Mouse (Mus musculus) midbrain, embryonic 10.5 days (tissue): ENCODE data around the gene Polr3e. TPM values are rescaled to one million over a fixed set of nuclear protein-coding genes. Genes with fewer than 3 reads are reported as not detected.
"Not testable (repeated sequence)": the region's sequence is repeated elsewhere in the genome, so short reads cannot be mapped to it uniquely, and the experiment has no call there.

Source experiments
- DNase-seq: peaks from one replicate; pipeline ENCODE4 v3.0.0-alpha.2; 2017; ENCODE audit warnings: low spot score
- H3K27ac ChIP-seq: fragments of 300-500 bp; sonication (generic); replicated peaks from 2 replicates; pipeline ENCODE4 v1.5.1; 2016; ENCODE audit warnings: mild to moderate bottlenecking
- H3K27me3 ChIP-seq: fragments of 300-500 bp; sonication (generic); 2 replicates; pipeline ENCODE4 v1.6.1; 2016; ENCODE audit warnings: low read depth, mild to moderate bottlenecking; ENCODE audit not compliant: poor library complexity, severe bottlenecking
- H3K36me3 ChIP-seq: fragments of 300-500 bp; sonication (generic); 2 replicates; pipeline ENCODE4 v1.6.1; 2016; ENCODE audit warnings: mild to moderate bottlenecking, moderate library complexity
- H3K4me1 ChIP-seq: fragments of 300-500 bp; sonication (generic); 2 replicates; pipeline ENCODE4 v1.6.1; 2016
- H3K4me3 ChIP-seq: fragments of 300-500 bp; sonication (generic); 2 replicates; pipeline ENCODE4 v1.5.1; 2016; ENCODE audit warnings: mild to moderate bottlenecking, moderate library complexity
- H3K9me3 ChIP-seq: fragments of 300-500 bp; sonication (generic); replicated peaks from 2 replicates; pipeline ENCODE4 v1.6.1; 2016; ENCODE audit warnings: mild to moderate bottlenecking
- WGBS: fragments of 180-500 bp; shearing (Covaris S2); methylation state at CpG from one replicate; pipeline ENCODE4 v1.1.7; 2016; 5-methylcytosine and 5-hydroxymethylcytosine counted together
- polyA plus RNA-seq: library from polyadenylated mRNA; unstranded; fragments of >200 nt; fragmentation: Nextera tagmentation; extraction: Ambion mirVana; gene quantifications from 2 replicates; pipeline ENCODE4 v1.2.1, GENCODE M21; 2016

Gene Polr3e
- polyA plus RNA-seq, 1 experiment from 2014 or later = 41.0 TPM

GRCm38 (mm10) chr7:120961893-120962292 is 44.3 kb downstream of the Polr3e start:
- H3K4me3 ChIP-seq = no peak overlapping the region
- no peak overlapping the region for H3K27ac ChIP-seq
- H3K4me1 ChIP-seq = peaks cover 8% of the 10 kb centered on the region
- no peak for DNase-seq
- WGBS = 70% methylated on average over 3 of the region's 3 CpGs
- no peaks in the 10 kb centered on the region for H3K27me3 ChIP-seq
- no peaks in the 10 kb centered on the region for H3K9me3 ChIP-seq
- peaks cover 43% of the 10 kb centered on the region for H3K36me3 ChIP-seq

DNA sequence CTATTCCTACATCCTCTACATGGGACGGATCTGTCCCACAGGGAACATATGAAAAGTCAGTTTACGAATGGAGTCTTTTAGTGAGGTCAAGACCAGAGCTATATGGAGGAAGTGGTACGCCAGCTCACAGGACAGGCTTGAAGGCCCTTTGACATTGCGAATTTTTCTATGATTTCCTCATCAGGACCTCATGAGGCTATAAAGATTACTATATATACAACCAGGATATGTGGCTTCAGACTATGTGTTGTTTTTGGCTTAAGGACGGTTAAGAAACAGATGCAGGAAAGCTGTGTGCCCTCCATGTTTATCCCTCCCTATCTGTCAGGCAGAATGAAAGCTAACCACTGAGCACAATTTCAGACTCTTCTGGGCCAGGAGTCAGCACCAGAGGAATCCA is 45.6 kb downstream of the Polr3e start:
- H3K27ac ChIP-seq = no peak overlapping the region
- no peaks in the 10 kb centered on the region for H3K9me3 ChIP-seq
- H3K27me3 ChIP-seq = no peaks in the 10 kb centered on the region
- H3K4me1 ChIP-seq = peaks cover 8% of the 10 kb centered on the region
- H3K4me3 ChIP-seq = no peak overlapping the region
- H3K36me3 ChIP-seq = peaks cover 42% of the 10 kb centered on the region
- WGBS = 91% methylated on average over 5 of the region's 5 CpGs
- DNase-seq = no peak

- Histone ChIP-seq H3K27me3 (no peaks in the 10 kb centered on the region), H3K36me3 (peaks cover 31% of the 10 kb centered on the region), H3K4me1 (no peaks in the 10 kb centered on the region), H3K4me3 (no peak overlapping the region), H3K27ac (no peak overlapping the region), H3K9me3 (no peaks in the 10 kb centered on the region)
- WGBS = 90% methylated on average over 7 of the region's 7 CpGs
- no peak for DNase-seq
These were observed 51.7 kb downstream of the Polr3e start for GRCm38 (mm10) chr7:120969221-120969620.

DNA sequence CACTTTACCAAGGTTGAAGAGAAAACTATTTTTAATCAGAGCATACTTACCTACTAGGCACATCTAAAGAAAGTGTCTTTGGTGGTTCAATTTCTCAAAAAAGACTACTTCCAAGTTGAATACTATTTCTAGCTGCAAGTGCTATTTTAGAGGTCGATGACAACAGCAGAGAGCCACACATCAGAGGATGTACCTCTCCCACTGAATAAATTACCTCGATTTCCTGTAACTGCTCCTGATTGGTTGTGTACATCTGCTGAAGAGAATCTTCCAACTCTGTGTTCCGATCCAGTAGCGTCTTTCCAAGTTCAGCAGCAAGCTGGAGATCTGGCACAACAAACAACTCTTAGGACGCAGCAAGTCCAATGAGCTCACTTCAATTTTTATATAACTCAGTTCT is 52.6 kb downstream of the Polr3e start:
- H3K4me1 ChIP-seq = no peaks in the 10 kb centered on the region
- 95% methylated on average over 5 of the region's 5 CpGs for WGBS
- no peaks in the 10 kb centered on the region for H3K9me3 ChIP-seq
- no peak overlapping the region for H3K4me3 ChIP-seq
- no peak for DNase-seq
- peaks cover 31% of the 10 kb centered on the region for H3K36me3 ChIP-seq
- no peaks in the 10 kb centered on the region for H3K27me3 ChIP-seq
- H3K27ac ChIP-seq = no peak overlapping the region

GRCm38 (mm10) chr7:120972471-120972870 is 54.9 kb downstream of the Polr3e start:
- H3K9me3 ChIP-seq, H3K27me3 ChIP-seq, H3K4me1 ChIP-seq, H3K27ac ChIP-seq, H3K4me3 ChIP-seq, DNase-seq: not testable (repeated sequence)
- WGBS = 81% methylated on average over 2 of the region's 2 CpGs
- peaks cover 26% of the 10 kb centered on the region for H3K36me3 ChIP-seq

GRCm38 (mm10) chr7:120974001-120974400 is 56.5 kb downstream of the Polr3e start:
- H3K4me3 ChIP-seq = no peak overlapping the region
- no peak for DNase-seq
- H3K9me3 ChIP-seq = no peaks in the 10 kb centered on the region
- H3K4me1 ChIP-seq = peaks cover 13% of the 10 kb centered on the region
- WGBS = 96% methylated on average over 3 of the region's 3 CpGs
- no peaks in the 10 kb centered on the region for H3K27me3 ChIP-seq
- peaks cover 11% of the 10 kb centered on the region; the same call in 1 of the 2 replicates for H3K36me3 ChIP-seq
- no peak overlapping the region for H3K27ac ChIP-seq

DNA sequence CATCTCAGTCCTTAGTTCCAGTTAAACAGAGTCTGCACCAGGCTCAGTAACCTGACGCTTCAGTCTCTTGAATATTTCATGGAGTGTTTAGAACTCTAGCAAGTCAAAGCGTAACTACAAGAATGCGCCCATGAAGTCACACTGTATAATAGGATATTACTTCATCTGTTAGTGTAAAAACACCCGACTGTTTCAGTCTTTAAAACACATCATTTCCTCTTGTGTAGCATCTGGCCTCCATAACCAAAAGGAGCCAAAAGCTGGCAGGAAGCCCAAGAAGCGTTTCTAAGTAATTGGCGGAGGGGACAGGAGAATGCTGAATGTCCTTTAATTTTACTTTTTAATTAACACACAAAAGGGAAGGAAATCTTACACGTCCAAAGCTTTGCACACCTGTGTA is 59.5 kb downstream of the Polr3e start:
- Histone ChIP-seq H3K27me3 (no peaks in the 10 kb centered on the region), H3K4me1 (peaks cover 33% of the 10 kb centered on the region), H3K36me3 (no peaks in the 10 kb centered on the region), H3K9me3 (no peaks in the 10 kb centered on the region), H3K27ac (no peak overlapping the region), H3K4me3 (no peak overlapping the region)
- WGBS = 84% methylated on average over 7 of the region's 7 CpGs
- DNase-seq = no peak

GRCm38 (mm10) chr7:120980041-120980440 is 62.5 kb downstream of the Polr3e start:
- Histone ChIP-seq H3K4me1 (peaks cover 44% of the 10 kb centered on the region), H3K9me3 (no peaks in the 10 kb centered on the region), H3K27ac (no peak overlapping the region), H3K36me3 (no peaks in the 10 kb centered on the region), H3K27me3 (no peaks in the 10 kb centered on the region), H3K4me3 (peak overlapping the region; percentile 94; the same call in 1 of the 2 replicates)
- no peak for DNase-seq
- 89% methylated on average over 4 of the region's 4 CpGs for WGBS

GRCm38 (mm10) chr7:120980931-120981924 is 63.7 kb downstream of the Polr3e start:
- no peaks in the 10 kb centered on the region for H3K27me3 ChIP-seq
- H3K4me3 ChIP-seq = peak overlapping the region; percentile 94
- no peaks in the 10 kb centered on the region for H3K36me3 ChIP-seq
- DNase-seq = peak; percentile 70
- no peaks in the 10 kb centered on the region for H3K9me3 ChIP-seq
- 6% methylated on average over 39 of the region's 39 CpGs for WGBS
- peaks cover 41% of the 10 kb centered on the region for H3K4me1 ChIP-seq
- peak overlapping the region; percentile 95 for H3K27ac ChIP-seq

DNA sequence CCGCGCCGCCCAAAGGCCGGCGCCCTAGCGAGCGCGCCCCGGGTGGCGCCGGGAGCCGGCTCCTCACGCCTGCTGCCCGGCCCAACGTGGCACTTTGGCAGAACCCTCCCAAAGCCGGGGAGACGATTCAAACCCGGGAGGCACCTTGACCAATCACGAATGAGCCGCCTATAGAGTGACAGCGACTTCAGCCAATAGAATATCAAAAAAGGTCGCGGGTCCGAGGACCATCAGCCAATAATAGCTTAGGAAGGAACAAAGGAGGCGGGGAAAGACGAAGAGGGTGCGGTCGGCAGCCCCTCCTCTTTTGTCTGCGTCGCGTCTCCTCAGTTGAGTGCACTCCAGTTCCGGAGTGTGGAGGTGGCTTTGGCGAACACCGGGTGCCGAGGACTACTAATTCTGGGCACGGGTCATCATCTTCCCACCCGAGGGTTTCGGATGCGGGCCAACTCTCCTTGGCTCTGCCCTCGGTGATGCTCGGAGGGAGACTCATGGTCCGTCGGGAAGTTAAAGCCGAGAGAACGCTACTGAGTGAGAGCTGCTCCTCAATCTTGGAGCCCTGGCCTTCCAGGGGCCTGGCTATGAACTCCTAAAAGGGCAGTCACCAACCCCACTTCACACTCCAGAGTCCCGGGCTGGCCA is 64.8 kb downstream of the Polr3e start, which contains the start of the genes Cdr2 and Mfsd13b:
Cdr2 (minus strand) TSS at position 113 of the 642 bp plus-strand sequence.
Mfsd13b (plus strand) TSS at position 310 of the 642 bp plus-strand sequence.
- peaks cover 36% of the 10 kb centered on the region for H3K4me1 ChIP-seq
- H3K27me3 ChIP-seq = no peaks in the 10 kb centered on the region
- under 1% methylated on average over 46 of the region's 46 CpGs for WGBS

GRCm38 (mm10) chr7:120982968-120983367 is 65.4 kb downstream of the Polr3e start:
- WGBS = 25% methylated on average over 7 of the region's 7 CpGs
- peak overlapping the region; percentile 95 for H3K27ac ChIP-seq
- H3K9me3 ChIP-seq = no peaks in the 10 kb centered on the region
- DNase-seq = no peak
- H3K36me3 ChIP-seq = no peaks in the 10 kb centered on the region
- H3K27me3 ChIP-seq = no peaks in the 10 kb centered on the region
- peak overlapping the region; percentile 94 for H3K4me3 ChIP-seq
- peaks cover 36% of the 10 kb centered on the region for H3K4me1 ChIP-seq

More for the DNA sequence above, 64.8 kb downstream of the Polr3e start, which contains the start of the genes Cdr2 and Mfsd13b:
- H3K9me3 ChIP-seq = no peaks in the 10 kb centered on the region
- H3K36me3 ChIP-seq = no peaks in the 10 kb centered on the region
- H3K4me3 ChIP-seq = peak within 1 kb of the TSS; percentile 94
- peak; percentile 94 for DNase-seq
- H3K27ac ChIP-seq = peak within 1 kb of the TSS; percentile 95

- H3K27me3 ChIP-seq = no peaks in the 10 kb centered on the region
- no peak overlapping the region for H3K4me3 ChIP-seq
- 0 out of 2 replicates have a peak, but pooled peaks cover 2% of the 10 kb centered on the region for H3K4me1 ChIP-seq
- no peaks in the 10 kb centered on the region for H3K36me3 ChIP-seq
- WGBS = 76% methylated on average over 8 of the region's 8 CpGs
- no peaks in the 10 kb centered on the region for H3K9me3 ChIP-seq
- DNase-seq = no peak
- H3K27ac ChIP-seq = no peak overlapping the region
These were observed 73.6 kb downstream of the Polr3e start for GRCm38 (mm10) chr7:120991191-120991590.
